Mouse (Mus musculus) brain, adult 2 months (tissue): ENCODE measurements around the gene Spocd1.

Experiments used
- DNase-seq: peaks from one replicate; pipeline ENCODE4 v3.0.0; 2011; ENCODE audit warnings: low read depth, low spot score

The Spocd1 gene

GRCm38 (mm10) chr4:130005593-130005992 lies 76.5 kb downstream of the Spocd1 start:
- peak; percentile 53 for DNase-seq

- DNase-seq: no peak
Measured at GRCm38 (mm10) chr4:130006533-130006932, 77.5 kb downstream of the Spocd1 start.
